Mouse (Mus musculus): ENCODE measurements around the gene Rhox12. TPM values are rescaled to one million over a fixed set of nuclear protein-coding genes. Genes with fewer than 3 reads are reported as not detected.

Gene Rhox12
- not detected in 4 replicates for total RNA-seq (2023)

DNA sequence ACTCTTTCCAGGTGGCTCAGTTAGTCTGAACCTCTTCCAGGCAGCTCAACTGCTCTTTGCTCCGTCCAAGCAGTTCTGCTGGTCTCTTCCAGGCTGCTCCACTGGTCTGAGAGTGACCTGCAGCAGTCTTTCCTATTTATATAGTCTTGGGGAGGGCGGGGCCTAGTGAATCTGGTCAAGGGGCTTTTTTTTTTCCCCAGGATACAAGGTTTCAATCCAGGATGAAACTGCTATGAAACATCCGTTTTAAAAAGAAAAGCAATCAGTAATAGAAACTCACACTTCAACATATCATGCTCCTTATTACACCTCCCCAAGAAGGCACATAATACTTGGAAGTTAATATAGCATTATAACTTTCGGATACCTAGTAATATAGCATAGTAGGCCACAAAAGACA, at the start of gene Rhox12:
TSS of gene Rhox12 (minus strand) at position 101 of the 400 bp plus-strand sequence.

DNA sequence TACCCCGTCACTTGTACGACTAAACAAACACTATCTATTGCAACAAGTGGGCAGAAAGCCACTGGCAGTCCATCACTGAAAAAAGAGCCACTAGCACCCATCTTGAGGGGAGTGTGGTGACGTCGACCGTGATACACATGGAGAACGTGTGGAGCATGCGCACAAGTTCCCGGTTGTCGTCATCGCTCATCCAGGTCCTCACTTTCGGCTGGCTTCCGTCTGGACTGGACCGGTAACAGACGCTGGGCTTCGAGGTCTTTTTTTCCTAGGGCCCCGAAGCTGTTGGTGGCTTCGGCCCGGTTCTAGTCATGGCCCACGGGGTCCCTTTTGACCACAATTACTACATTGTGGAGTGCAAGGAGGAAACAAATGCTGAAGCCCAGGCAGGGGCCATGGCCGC, 10.3 kb upstream of the Rhox12 start, which contains the start of gene Rhox13:
TSS of gene Rhox13 (plus strand) at position 238 of the 400 bp plus-strand sequence.

GRCm38 (mm10) chrX:38085041-38085440, 25.7 kb downstream of the Rhox12 start, which contains the start of gene Rhox11:
Rhox11 (minus strand) TSS chrX:38085141.

GRCm38 (mm10) chrX:38066175-38066574, 44.5 kb downstream of the Rhox12 start, which contains the start of gene Rhox10:
Rhox10 (plus strand) TSS chrX:38066475.

Other genes with a start within 250 kb of the Rhox12 start
- gene Rhox8, start 232.0 kb downstream of the Rhox12 start, total RNA-seq (2023), result not detected in 4 replicates
- gene Rhox7b, start 213.7 kb downstream of the Rhox12 start, total RNA-seq (2023), result not detected in 4 replicates
- not detected in 4 replicates for gene Rhox9, start 209.1 kb downstream of the Rhox12 start, total RNA-seq (2023)
- gene Btg1-ps1, start 92.1 kb downstream of the Rhox12 start, total RNA-seq (2023), result not detected in 4 replicates
- gene Btg1-ps2, start 67.8 kb downstream of the Rhox12 start, total RNA-seq (2023), result not detected in 4 replicates
- gene Rhox10, start 44.4 kb downstream of the Rhox12 start, total RNA-seq (2023), result not detected in 4 replicates
- gene Rhox11, start 25.8 kb downstream of the Rhox12 start, total RNA-seq (2023), result not detected in 4 replicates
- not detected in 4 replicates for gene Rhox13, start 10.3 kb upstream of the Rhox12 start, total RNA-seq (2023)
- gene Zbtb33, start 78.9 kb upstream of the Rhox12 start, total RNA-seq (2023), result 29.9 to 37.1 TPM (median 34.0 TPM) in 4 replicates
- gene Tmem255a, start 141.5 kb upstream of the Rhox12 start, total RNA-seq (2023), result 0.39 to 1.5 TPM (median 0.52 TPM) in 4 replicates
- not detected in 4 replicates for gene Atp1b4, start 205.3 kb upstream of the Rhox12 start, total RNA-seq (2023)

Measured in B cell, adult 62 days (primary cell).